Mouse (Mus musculus): ENCODE results near the gene Zdhhc13. TPM values are rescaled to one million over a fixed set of nuclear protein-coding genes. Genes with fewer than 3 reads are reported as not detected.

Gene Zdhhc13
- polyA plus RNA-seq, 3 experiments from 2014 or later = 18.8 to 34.6 (median 24.6) TPM

DNA sequence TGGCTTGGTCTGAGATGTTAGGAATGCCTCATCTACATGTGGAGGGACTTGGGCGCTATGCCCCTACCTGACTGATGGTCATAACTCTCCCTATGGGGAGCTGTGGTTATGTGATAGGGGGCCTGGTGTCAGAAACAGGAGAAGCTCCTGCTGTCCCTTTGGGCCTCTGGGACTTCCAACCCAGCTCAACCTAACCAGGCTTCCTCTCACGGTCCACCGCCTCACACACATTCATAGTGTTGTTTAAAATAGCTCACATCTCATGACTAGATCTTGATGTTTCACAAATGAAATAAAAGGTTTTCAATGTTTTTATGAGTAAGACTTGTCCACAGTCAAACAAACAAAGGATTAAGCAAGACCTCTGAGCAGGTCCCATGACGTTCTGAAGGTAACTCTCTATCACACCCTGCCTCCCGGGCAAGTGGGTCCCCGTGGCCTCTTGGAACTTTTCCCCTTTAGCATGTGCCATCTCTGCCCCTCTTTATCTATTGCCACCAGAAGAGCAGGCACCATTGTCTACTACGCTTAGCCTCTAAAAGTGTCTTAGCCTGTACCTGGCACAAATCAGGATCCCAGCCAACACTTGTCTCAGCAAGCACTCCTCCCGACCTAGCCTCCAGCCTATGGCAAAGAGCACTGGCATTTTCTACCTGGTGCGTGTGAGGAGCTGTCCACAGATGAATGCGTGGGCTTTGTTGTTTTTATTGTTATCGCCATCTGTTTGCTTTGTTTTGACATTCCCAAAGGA, 3.9 kb upstream of the Zdhhc13 start:
- no peak for ATAC-seq

DNA sequence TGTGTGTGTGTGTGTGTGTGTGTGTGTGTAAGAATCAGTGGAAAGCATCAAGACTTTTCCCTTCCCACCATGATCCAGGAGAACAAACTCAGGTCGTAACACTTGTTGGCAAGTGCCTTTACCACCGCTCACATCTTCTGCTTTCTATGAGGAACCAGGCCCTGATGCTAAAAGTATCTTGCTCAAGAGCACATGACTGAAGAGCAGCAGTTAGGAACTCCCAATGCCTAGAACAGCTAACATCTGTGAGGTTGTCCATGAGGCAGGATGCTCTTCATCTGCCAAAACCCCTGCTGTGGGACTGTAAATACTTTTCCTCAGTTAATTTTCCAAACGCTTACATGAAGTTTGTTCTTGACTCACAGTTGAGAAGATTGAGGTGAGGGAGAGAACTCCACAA, 455 bp upstream of the Zdhhc13 start:
- no peak for ATAC-seq

DNA sequence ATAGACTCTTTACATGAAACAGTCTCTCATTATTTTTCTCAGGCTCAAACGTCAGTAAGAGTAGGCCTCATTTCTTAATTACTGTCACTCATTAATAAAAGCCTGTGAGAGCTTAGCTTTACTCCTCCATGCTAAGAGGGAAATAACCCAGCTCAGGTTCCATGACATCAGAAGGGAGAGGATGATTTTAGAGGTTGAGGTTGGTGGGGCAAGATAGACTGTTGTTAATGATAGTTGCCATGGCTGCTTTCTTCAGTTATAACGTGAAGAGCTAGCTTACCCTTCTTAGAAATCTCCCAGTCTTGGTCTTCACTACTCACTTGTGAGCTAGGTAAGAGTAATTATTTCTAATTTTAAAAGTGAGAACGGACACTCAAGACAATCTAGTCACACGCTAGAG, 1.3 kb downstream of the Zdhhc13 start:
- no peak for ATAC-seq

DNA sequence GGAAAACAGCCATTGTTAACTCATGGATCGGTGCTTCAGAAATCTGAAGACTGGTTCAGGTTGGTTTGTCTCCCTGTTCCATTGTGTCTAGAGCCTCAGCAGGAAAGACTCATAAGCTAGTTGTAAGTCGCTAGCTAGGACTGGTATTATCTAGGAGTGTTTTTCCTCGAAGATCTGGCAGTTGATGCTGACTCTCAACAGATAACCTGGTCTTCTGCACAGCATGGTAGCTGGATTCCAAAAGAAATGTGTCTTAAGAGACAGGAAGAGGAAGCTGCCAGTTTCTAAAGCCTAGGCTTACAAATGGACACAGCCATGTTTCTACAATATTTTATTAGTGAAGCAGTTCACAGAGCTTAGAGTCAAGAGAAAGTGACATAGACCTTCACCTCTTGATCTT, 2.6 kb downstream of the Zdhhc13 start:
- no peak for ATAC-seq

- peak; percentile 91 for ATAC-seq
Observed at GRCm38 (mm10) chr7:48795130-48795529, 6.3 kb downstream of the Zdhhc13 start.

DNA sequence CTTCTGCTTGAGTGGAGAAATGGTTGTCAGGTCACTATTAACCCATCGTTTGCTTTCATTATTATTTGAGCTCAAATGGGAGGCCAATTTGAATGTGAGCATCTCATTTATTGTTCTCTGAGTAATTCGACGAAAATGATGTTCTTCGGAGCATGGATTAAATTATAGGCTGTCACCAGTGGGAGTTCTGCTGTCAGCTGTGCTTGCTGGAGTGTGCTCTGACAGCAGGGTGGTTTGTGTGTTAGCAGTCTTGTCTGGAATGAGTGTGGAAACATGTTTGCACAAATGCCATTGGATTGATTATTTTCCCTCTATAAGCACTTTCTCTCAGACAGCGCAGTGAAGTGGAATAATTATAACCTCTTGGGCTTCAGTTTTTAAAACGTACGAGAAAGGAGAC, 14.6 kb downstream of the Zdhhc13 start:
- no peak for ATAC-seq

- ATAC-seq = no peak
Observed at GRCm38 (mm10) chr7:48806587-48806986, 17.8 kb downstream of the Zdhhc13 start.

GRCm38 (mm10) chr7:48810652-48811051, 21.8 kb downstream of the Zdhhc13 start:
- ATAC-seq = no peak

DNA sequence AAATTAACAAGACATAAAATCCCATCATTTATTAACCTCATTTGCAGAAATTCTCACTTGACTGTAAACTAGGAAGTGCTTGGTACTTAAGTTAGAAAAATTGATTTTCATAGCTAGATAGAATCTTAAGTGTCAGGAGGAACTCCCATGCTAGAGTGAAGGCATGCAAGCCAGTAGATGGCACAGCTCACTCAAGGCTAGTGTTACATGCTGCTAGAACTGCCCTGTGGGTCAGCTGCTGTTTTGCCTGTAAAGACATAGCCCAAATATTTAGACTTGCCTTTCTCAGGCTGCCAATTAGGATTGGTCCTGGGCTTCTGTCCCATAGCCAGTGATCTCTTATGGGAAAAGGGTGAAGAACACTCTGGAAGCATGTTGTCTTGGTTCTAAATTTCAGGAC, 23.6 kb downstream of the Zdhhc13 start:
- ATAC-seq = no peak

GRCm38 (mm10) chr7:48813594-48813993, 24.8 kb downstream of the Zdhhc13 start:
- no peak for ATAC-seq

DNA sequence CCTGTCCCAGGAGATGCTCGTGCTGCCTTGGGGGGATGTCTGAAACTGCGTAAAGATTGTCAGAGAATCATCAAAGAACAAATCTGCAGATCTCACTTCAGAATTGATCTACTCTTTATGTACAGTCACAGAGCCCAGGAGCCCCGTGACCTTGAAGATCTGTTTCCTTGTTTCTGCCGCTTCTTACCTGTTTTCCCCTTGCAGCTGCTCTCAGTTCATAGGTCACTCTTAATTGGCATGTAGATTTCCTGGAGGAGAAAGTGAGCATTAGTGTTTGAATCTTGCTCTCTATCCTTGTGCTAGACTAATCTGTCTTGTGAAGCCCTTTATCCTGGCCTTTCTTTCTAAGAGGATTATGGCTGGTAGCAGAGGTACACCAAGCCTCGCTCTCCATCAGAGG, 32.9 kb downstream of the Zdhhc13 start:
- no peak for ATAC-seq

DNA sequence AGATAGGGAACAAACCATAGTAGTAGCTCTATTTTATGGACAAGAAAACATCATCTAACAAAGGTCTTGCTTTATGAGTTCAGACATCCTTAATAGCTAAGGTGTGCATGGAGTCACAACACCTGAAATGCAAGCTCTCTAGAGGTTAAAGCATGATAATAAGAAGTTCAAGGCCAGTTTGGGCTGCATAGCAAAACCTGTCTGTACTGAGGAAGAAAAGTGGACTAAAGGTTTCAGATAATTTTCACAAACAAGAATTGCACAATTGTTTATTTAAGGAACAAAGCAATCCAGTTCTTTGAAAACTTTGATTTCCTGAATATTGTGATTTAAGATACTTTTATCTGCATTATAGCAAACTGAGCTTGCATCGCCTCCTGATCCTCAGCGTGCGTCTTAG, 34.8 kb downstream of the Zdhhc13 start:
- no peak for ATAC-seq

DNA sequence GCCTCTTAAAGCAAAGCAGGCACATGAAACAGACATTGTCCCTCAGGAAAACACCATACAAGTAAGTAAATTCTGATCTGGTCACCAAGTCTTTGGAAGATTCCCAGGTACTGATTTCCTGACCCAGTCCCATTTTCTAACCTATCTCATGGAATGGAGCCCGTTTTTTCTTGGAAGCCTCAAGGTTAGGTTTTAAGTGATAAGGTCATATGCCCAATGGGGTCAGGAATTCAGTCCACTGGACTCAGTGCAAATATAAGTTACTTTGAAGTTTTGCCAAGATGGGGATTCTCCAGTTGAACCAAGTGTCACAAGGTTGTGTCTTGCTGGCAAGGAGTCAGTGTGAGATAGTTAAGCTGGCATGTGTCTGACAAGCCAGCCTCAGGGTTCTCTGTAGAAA, 35.9 kb downstream of the Zdhhc13 start:
- no peak for ATAC-seq

GRCm38 (mm10) chr7:48825170-48825569, 36.4 kb downstream of the Zdhhc13 start:
- no peak for ATAC-seq

- no peak for ATAC-seq
Observed at GRCm38 (mm10) chr7:48829177-48829910, 40.5 kb downstream of the Zdhhc13 start.

DNA sequence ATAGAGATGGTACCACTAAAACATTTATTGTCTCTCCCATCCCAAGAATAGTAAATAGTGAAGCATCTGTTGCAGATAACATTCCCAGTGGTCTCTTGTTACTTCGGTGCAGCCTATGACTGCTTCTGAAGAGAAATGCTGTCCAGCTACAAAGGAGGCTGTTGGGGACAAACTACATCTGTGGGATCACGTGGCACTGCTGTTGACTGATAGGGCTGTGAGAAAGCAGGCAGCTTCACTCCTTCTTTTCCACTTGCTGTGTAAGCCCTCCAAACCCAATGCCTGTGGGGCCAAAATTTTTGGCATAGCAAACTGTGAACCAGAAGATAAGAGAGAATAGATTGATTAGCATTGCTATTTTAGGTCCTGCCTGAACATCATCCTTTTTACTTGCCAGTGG, 41.6 kb downstream of the Zdhhc13 start:
- ATAC-seq = no peak

DNA sequence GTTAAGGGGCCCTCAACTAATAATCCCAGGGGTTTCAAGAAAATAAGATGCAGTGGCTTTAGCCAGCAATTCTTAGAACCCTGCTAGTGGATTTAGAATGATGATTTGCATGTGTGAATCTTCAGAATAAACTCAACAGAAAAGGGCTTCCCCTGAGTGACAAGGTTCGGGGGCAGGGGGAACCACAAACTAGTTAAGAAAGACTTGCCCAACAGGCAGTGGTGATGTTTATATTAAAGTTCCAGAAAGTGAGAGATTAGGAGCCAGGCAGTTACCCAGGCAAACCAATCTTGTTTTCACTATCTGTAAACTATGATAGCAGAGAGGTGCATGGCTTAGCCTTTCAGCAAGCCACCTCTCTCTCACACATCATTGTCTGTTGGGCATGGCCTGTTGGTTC, 43.9 kb downstream of the Zdhhc13 start:
- ATAC-seq = no peak

DNA sequence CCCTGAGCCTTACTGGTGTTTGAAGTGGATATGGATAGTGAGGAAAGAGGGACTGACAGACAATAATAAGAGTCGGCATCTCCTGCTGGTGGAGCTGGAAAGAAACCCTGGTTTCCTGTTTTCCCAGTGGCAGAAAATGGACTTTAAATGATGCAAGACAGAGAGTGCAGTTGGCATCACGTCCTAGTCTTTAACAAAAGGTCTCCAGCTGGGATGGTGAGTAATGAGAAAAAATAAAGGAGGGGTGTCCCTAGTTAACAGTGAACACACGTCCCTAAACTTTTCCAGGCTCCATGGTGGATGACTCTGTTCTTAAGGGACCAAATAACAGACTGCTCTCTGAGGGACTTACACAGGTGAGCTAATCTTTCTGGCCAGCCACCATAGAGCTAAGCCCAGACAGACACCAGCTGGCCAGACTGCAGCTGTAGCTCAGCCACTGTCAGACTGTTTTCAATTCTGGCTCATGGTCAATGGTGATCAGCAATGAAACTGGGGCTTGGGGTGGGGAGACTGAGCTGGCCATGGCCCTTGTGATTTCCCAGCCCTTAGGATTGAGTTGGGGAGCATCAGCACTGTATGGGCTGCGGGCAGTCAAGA, 45.7 kb downstream of the Zdhhc13 start:
- ATAC-seq = no peak

DNA sequence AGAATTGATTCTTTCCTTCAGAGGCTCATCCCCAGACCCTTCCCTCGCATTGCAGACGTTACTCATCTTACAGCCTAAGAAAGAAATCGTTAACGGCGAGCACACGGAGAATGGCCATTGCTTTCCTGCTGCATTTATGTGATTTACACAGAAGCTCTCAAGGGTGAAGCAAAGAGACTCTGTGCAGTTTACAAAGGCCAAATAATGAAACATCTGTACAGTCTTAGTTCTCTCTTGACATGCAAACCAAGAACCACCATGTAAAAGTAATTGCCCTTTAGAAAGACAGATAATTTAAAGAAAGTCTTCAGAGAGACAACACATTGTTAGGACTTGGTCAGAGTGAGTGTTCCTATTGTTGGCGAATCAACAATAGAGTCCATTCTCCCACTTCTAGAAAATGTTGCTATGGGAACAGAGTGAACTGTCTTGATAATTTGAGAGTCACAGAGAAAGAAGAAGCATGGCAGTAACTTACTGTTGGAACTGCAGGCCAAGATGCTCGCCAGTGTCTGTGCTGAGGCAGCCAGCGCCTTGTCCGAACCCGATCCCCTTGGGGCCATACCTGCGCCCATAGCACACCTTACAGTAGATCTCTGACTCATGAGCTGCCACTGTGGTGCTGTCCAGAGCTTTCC, 46.3 kb downstream of the Zdhhc13 start:
- no peak for ATAC-seq

GRCm38 (mm10) chr7:48836949-48837348, 48.1 kb downstream of the Zdhhc13 start:
- ATAC-seq = no peak

DNA sequence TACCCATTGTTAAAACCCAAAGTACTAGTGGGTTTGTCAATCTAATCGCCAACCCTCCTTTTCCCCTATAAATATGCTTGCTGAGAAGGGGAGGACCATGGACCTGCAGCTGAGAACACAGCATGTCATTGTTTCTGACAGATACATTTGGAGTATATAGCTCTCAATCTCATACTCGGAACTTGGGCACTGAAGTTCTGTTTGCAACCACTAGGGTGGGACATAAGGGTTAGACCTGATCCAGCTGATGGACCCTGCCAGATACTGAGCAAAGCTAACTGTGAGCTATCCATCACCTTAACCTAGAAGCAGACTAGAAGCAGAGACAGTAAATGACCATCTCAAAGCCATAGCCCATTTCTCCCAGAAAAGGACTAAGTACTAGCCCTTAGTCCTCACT, 49.6 kb downstream of the Zdhhc13 start:
- no peak for ATAC-seq

- ATAC-seq = no peak
Observed at GRCm38 (mm10) chr7:48840545-48840944, 51.7 kb downstream of the Zdhhc13 start.

DNA sequence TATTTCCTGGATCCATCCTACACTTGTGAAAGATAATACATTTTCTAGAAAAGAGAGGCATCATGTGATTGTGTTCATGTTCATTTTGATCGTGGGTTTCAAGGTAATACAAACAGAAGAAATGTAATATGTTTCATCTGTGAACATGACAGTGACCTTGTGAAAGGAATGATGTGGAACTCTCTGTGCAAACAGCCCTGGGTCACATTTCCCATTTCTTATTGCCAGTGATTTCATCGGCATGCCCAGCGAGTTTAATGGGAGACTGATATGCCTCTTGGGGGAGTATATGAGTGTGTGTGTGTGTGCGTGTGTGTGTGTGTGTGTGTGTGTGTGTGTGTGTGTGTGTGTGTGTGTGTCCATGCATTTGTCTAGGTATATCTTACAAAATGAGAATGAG, 52.7 kb downstream of the Zdhhc13 start:
- no peak for ATAC-seq

Measured in inflammation-experienced regulatory T-cells, adult 6 months (primary cell).